Mouse (Mus musculus) skeletal muscle tissue, adult 2 months (tissue): ENCODE measurements at regions not wholly inside any gene's neighbourhood (a gene's known extent, or its start where the extent isn't known, plus 50 kb on each side); places are given as distances from the start of the nearest gene placed in this dataset.
A peak's percentile ranks its signal among the peaks of the same experiment; 100 is the strongest.

Experiments used
- DNase-seq: peaks from one replicate; pipeline ENCODE4 v3.0.0-alpha.2; 2012; ENCODE audit warnings: low read depth, low spot score

DNA sequence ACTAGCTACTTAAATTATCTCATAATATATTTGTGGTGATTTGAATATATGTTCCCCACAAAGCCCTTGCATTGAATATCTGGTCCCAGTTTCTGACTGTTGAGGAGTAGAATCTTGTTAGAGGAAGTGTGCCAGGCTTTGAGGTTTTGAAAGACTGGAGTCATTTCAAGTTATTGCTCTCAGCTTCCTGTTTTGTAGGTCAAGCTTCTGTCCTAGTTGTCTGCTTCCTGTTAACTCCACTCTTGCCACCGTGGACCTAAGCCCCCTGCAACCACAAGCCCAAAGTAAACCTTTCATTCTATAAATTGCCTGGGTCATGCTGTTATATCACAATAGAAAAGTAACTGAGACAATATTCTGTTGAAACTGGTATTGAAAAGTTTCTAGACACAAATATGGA is 1232.3 kb upstream of the Lrrc6 start:
- DNase-seq: peak; percentile 13

DNA sequence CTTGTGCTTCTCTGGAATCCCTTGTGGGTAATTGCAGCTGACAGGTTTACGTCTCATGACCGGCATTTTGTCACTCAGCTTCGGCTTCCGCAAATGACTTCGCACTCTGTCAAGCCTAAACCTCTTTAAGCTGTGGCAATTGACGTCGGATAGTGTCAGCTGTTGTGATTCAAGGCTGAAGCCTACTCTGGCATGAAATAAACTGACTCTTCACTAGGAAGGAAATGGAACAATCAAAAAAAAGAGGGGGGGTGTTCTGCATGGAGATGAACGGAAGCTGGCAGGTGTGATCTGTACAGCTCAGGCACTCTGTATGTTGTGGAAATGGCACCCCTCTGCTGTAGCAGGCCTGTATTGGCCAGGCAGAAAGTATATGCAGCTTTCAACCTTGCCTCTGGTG is 1228.8 kb upstream of the Lrrc6 start:
- DNase-seq: no peak

DNA sequence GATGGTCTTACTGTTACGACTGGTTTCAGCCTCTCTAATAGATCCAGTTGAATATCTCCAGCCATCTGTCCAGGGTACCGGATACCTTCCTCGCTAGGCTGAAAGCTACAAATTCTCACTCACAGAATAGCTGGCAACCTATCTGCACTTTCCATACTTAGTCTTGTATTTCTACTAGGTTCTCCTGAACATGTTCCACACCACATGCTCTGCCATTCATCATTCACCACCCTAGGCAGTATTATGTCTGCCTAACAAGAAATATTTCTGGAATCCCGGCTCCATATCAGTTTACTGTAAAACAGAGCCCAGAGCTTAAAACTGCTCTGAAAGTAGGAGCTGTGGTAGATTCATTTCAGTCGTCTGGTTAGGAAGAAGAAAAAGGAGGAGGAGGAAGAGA is 1224.5 kb upstream of the Lrrc6 start:
- no peak for DNase-seq

DNA sequence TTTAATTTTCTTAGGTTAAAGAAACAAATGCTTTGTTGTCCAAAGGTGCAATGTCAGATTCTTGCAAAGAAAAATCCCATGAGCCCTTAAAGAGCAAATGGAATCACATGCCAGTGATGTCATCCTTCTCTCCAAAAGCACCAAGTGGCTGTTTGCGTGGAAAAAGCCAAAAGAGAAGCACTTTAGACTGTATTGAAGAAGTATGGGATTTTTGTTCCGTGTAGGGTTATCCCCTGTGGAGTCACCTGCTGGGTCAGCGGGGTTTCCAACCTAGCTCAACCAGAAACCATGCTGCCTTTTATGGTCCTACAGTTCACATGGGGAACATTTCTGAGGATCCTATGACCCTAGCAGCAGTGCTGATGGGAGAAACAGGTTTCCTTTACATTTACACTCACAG is 1213.5 kb upstream of the Lrrc6 start:
- DNase-seq: no peak

DNA sequence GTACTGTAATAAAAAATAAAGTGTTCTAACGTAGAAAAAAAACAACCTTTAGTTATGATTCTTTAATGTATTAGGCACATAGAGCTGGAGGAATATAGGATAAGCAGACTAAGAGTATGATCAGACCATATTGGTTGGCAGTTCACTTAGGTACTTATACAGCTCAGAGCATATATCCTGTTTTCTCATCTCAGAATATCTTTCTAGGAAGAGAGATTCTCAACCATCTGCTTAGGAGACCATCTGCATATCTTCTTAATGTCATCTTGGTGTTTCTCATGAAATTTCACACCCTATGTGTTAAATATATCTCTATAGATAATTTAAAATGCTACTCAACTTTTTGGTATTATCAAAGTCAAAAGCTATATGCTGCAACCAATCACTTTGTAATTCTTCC is 1185.4 kb upstream of the Lrrc6 start:
- no peak for DNase-seq

DNA sequence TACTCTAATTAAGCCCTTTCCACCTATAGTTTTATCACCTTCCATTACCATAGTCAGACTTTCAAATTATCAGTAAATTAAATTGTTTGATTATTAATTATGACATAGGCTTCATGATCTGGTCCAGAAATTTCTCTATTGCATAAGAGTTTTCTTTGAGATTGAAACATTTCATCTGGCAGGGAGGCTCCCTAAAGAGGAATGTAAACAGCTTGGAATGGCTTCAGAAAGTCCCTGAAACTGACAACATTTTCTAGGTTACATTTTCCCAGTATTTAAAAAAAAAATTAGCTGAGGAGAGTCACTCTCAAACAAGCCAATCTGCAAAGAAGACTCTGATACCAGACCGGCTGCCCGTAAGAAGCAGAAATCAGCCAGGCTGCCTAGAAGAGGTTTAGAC is 1172.6 kb upstream of the Lrrc6 start:
- no peak for DNase-seq

DNA sequence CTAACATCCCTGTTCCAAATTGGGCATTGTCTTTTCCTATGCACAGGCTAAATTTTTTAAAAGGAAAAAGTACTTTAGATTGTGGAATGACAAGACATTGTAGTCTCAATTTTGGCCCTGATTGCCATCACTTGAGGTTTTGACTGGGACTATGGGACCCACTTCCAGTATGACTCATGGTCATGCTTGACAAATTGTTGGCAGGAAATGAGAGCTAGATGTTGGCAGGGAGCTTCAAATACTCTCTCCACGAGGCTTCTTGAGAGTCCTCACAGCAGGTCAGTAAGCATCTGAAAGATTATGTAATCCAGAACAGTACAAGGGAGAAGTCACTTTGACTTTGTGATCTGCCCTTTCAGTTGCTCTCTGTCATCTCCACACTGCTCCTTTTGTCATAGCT is 1135.4 kb upstream of the Lrrc6 start:
- peak; percentile 76 for DNase-seq

DNA sequence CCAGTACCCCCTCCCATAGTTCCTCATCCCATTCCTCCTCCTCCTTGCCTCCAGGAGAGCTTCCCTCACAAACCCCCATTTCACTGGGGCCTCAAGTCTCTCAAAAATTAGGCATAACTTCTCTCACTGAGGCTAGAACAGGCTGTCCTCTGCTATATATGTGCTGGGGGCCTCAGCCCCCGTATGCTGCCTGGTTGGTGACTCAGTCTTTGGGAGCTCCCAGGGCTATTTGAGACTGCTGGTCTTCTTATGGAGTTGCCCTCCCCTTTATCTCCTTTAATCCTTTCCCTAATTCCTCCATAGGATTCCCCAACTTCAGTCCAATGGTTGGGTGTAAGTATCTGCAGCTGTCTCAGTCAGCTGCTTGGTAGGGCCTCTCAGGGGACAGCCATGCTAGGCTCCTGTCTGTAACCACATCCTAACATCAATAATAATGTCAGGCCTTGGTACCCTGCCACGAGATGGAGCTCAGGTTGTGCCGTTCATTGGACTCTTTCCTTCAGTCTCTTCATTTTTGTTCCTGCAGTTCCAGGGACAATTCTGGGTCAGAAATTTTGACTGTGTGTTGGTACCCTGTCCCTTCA is 1126.1 kb upstream of the Lrrc6 start:
- no peak for DNase-seq

DNA sequence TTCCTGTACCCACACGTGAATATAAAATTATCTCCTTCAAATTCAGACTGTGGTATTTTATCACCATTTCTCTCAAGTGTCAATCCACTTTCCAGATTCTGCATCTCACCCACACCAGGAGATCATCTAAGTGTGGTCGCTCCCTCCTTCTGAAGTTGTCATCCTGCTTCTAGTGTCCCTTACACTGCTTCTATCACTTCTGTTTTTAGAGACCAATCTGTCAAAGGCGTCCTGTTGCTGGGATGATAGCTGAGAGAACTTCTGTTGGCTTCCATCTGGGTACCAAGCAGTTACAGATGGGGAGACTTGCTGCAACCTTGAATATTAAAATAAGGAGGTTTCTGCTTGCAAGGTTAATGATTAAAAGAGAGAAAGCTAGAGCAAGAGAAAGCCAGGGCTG is 1111.2 kb upstream of the Lrrc6 start:
- DNase-seq: no peak

DNA sequence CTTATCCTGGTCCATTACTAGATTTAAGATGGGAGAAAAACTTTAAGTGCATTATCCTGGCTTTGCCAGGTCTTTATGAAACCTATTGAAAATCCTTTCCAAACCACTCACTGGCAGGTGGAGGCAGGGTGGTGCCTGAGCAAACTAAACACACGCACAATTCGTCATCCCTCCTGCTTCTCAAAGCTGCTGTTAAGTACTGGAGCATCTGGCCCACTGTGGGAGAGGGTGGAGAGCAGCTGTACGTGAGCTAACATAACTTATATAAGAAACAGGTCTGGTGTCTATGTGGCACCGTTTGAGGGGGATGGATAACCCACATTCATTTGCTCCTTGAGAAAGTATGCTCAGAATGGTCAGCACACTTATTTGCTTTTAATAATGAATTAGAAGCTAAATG is 1097.7 kb upstream of the Lrrc6 start:
- DNase-seq: no peak

DNA sequence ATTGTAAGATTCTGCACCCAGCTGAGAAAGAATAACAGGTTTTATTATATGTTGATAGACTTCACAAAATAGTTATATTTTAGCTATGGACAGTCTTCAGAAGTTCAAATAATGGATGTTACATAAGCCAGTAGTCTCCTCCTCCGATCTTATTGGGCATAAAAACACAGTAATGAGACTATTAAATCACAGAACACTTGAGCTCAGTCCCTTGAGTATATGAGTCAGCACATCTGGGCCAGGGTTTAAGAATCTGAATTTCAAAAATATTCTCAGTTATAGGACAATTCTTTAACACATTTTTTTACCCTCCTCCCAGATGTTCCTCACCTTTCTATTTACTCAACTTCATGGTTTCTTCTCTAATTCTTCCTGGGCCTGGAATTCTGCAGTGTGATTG is 1075.9 kb upstream of the Lrrc6 start:
- DNase-seq: peak; percentile 55

DNA sequence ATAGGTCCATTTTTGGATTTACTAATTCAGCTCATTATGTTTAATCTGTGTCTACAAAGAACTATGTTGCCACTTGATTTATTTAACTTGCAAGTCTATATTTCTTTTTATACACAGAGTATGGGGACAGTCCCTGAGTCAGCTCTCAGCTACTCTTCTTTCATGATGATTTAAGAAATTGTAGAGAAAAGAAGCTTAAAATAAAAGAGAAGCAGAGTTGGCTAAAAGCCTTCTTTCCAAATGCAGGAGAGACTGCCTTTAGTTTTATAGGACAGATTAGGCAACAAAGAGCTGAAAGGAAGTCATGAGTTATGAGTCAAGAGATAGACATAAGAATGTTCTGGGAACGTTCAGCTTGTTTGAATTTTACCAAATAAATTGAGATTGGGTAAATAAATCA is 1070.9 kb upstream of the Lrrc6 start:
- no peak for DNase-seq

DNA sequence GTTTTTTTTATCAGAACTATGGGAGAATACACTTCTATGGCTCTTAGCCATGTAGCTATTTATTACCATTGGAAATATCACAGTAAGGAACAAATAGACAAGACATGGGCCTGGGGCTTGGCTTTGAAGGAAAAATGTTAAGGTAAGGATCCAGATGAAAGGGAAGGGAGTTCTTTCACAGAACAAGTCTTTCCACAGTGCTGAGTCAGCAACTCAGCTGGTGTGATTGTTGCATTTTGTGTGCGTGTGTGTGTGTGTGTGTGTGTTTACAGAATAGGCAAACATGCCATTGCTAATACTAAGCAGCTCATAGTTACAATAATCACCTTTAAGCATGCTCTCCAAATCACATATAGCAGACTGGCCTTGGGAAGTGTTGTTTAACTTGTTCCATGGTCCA is 1056.6 kb upstream of the Lrrc6 start:
- no peak for DNase-seq

DNA sequence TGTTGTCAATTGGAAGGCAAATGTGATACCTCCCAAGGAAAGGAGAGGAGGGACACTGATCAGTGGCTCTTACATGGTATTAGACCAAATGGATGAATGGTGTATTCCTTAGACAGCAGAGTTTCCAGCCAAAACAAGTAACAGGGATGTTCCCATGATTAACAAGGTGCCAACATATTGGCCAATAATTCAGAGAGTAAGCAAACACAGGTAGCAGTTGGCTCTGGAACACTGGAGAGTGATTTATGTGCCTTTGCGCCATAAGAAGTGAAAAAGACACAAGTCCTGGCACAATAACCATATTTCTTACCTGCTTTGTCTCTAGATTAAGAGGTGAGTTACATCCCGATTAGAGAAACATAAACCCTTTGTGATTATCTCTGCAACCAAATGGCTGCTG is 1051.2 kb upstream of the Lrrc6 start:
- DNase-seq: no peak

DNA sequence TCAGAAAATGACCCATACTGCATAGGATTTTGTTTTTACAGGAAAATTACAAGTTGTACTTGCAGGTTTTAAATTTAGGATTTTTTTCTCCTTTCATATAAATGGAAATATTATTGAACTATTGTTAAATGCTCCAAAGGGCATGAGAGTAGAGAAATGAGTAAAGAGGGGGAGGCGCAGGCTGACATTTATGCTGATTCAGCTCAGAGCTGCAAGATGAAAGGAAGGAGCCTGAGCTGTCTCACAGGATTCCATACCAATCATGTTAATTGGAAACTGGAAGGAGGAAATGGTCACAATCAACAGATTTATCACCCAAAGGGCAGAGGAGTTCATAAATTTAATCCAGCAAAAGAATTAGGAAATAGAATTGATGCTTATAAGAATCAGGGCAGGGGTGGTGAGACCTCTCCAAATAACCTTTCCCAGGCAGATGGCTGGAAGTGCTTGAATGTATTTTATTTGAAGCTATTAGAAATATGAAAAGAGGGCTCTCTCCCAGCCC is 1046.2 kb upstream of the Lrrc6 start:
- no peak for DNase-seq

DNA sequence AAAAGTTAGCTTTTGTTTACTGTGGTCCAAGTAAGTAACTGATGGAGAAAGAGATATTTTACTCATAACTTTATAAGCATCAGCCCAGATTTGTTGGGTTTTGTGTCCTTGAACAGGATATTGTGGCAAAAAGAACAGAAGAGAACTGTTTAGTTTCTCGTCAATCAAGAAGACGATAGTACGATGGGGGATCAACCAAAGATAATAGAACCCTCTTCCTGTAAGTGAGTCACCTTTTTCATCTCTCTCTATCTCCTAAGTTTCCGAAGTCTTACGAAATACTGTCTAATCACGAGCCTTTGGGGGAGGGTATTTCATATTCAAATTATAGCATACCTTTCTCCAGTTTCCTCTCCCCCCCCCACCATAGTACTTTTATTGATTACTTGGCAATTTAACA is 1045.0 kb upstream of the Lrrc6 start:
- DNase-seq: no peak

DNA sequence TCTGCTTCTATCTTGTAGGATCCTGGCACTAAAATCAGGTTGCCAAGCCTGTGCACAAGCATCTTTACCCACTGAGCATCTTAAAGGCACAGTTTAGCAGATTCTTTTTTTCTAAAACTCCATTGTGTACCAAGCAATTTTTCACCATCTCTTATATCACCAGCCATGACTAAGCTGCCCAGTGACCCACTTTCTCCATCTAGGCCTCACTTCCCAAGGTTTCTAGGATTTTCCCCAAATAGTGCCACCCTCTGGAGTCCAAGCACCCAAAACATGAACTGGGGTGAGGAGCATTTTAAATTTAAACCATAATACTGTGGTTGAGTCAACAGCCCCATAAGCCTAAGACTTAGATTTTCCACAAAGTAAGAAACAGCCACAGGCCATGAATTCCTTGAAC is 1013.0 kb upstream of the Lrrc6 start:
- DNase-seq: no peak

DNA sequence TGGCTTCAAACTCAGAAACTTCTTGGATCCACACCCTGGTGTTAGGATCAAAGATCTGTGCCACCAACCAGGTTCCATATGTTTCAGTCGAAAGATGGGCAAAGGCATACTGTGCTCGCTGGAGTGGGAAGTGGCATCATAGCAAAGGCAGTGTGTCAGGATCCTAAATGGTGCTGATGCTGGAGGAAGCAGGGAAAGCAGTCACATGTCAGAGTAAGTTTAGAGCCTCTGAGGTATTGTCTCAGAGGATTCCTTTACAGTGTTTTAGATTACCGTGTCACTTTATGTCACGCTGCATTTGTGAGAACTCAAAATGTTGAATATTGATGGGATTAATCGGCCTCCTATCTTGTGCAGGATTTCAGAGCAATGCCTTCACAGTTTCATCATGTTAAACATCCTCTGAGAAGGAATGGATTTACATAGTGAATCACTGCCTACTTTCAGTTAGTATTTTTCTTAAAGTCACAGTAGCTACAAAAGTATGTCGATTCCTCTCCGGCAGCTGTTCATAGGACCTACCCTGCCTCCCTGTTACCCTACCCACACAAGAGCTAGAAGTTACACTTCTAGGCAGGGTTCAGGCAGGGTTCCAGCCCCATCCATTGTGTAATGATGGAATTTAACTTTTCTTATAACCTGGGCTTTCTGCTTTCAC is 994.4 kb upstream of the Lrrc6 start:
- DNase-seq: no peak

DNA sequence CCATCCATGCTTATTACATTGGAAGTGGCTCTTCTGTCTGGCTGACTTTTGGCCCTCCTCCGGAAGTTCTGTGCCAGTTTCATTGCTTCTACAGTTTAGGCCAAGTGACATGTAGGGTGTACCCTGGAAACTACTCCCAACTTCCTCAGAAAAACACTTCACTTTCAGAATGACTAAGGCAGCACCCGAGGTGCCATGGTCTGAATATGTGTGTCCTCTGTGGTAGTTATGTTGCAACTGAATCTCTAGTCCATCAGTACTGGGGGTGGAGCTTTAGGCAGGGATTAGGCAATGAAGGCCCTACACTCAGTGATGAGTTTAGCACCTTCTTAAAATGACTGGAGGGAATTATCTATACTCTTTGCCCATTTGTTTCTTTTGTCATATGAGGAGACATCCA is 981.0 kb upstream of the Lrrc6 start:
- DNase-seq: peak; percentile 54

DNA sequence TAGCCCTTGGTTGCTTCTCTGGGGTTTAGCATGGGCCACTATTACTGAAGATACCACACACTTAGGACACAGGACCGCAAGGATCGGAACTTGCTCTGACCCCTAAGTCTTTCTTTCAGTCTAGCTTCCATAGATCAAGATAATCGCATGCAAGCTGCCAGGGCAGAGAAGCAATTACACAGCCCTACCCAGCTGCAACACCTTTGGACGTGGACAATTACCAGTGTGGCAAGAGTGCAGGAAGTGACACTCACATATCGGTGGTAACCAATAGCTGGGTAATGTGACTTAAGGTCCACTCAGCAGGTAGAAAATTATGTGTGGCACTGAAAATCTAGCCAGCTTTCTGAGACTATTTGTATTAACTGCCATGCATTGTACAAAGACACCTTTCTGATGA is 973.6 kb upstream of the Lrrc6 start:
- DNase-seq: no peak

DNA sequence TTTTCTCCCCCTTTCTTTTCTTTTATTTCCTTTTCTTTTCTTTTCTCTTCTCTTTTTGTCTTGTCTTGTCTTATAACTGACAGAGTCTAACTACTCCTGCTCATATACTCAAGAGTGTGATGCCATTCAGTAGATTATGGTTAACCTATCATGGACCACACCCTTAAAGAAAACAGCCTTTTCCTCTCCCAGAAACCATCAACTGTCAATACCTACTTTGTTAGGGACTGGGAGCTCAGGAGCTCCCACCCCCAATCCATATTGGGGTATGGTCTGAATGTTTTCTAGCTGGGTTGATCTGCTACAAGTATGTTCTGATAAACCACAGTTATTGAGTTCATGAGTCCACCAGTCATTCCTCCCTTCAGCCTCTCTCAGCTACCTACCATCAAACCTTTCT is 972.3 kb upstream of the Lrrc6 start:
- no peak for DNase-seq

DNA sequence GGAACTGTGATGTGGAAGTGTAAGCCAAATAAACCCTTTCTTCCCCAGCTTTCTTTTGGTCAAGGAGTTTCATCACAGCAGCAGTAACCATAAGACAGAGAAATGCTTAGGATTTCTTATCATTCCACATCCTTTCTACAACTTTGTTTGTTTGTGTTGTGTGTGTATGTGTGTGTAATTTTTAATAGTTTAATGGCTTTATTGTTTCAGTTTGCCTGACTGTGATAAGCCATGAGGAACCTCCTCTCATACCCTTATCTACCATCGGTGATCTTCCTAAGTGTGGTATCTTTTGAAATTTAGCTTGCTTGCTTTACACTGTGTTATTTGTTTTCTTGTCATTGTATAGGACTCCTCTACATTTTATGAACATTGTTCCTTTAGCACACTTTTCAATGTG is 970.6 kb upstream of the Lrrc6 start:
- DNase-seq: no peak

DNA sequence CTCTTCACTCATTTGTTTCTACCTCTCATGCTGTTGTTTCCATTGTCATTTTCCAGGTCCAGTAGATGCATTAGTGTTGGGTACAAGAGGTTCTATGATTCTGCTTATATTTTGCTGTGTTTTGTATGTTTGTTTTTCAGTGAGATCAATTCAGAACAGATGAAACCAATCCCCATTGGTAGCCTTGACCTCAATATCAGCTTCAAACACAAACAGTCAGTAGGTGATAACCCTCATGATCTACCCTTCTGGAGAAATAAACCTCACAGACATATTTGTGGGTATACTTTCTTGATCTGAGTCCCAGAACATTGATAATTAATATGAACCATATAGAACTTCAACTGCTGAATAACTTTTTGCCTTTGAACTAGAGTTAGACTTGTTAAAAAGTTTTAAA is 969.3 kb upstream of the Lrrc6 start:
- no peak for DNase-seq
